Mouse (Mus musculus): ENCODE data around the gene Olfr68. TPM values are rescaled to one million over a fixed set of nuclear protein-coding genes. Genes with fewer than 3 reads are reported as not detected.
"Not testable (repeated sequence)": the region's sequence is repeated elsewhere in the genome, so short reads cannot be mapped to it uniquely, and the experiment has no call there.

Gene Olfr68
- not detected in 2 replicates for polyA plus RNA-seq (2015; fragmentation: Nextera tagmentation; extraction: Ambion mirVana)

GRCm38 (mm10) chr7:103779598-103779997, at the start of gene Olfr68:
Olfr68 (minus strand) TSS chr7:103779698.
- DNase-seq (ENCODE audit: low spot score) (no peak), ATAC-seq (replicated peaks; ENCODE audit: low FRiP score, low read depth) (no peak)
- Histone ChIP-seq H3K27ac (no peak within 1 kb of the TSS), H3K36me3 (ENCODE audit: insufficient read depth, low read length) (no peaks in the 10 kb centered on the region), H3K4me1 (replicated peaks; ENCODE audit: insufficient read depth, low read length) (no peaks in the 10 kb centered on the region), H3K27me3 (ENCODE audit: insufficient read depth, low read length) (no peaks in the 10 kb centered on the region), H3K4me3 (replicated peaks; ENCODE audit: low read depth, low read length) (no peak within 1 kb of the TSS), H3K9ac (ENCODE audit: low read depth, low read length) (no peak within 1 kb of the TSS), H3K4me2 (ENCODE audit: low read length) (no peak within 1 kb of the TSS), H3K9me3 (replicated peaks; ENCODE audit: low read length) (no peaks in the 10 kb centered on the region)
- TF ChIP-seq CTCF (IDR thresholded peaks at IDR 0.05; ENCODE audit: low read depth): no peak
- WGBS: 72% methylated on average over 3 of the region's 3 CpGs

- TF ChIP-seq CTCF (IDR thresholded peaks at IDR 0.05; ENCODE audit: low read depth): no peak
- no peaks in the 10 kb centered on the region for H3K9me3 ChIP-seq (replicated peaks; ENCODE audit: low read length)
- no peaks in the 10 kb centered on the region for H3K36me3 ChIP-seq (ENCODE audit: insufficient read depth, low read length)
- no peak within 1 kb of the TSS for H3K4me3 ChIP-seq (replicated peaks; ENCODE audit: low read depth, low read length)
- no peak within 1 kb of the TSS for H3K9ac ChIP-seq (ENCODE audit: low read depth, low read length)
- whole genome bisulfite sequencing: 94% methylated on average over 4 of the region's 4 CpGs
- DNase-seq (ENCODE audit: low spot score) (no peak), ATAC-seq (replicated peaks; ENCODE audit: low FRiP score, low read depth) (no peak)
- no peak within 1 kb of the TSS for H3K4me2 ChIP-seq (ENCODE audit: low read length)
- no peaks in the 10 kb centered on the region for H3K27me3 ChIP-seq (ENCODE audit: insufficient read depth, low read length)
- H3K4me1 ChIP-seq (replicated peaks; ENCODE audit: insufficient read depth, low read length): no peaks in the 10 kb centered on the region
- no peak within 1 kb of the TSS for H3K27ac ChIP-seq
These were observed 48.3 kb upstream of the Olfr68 start, which contains the start of gene Hbb-bs for GRCm38 (mm10) chr7:103827808-103828207. Hbb-bs (minus strand) TSS chr7:103828096.

GRCm38 (mm10) chr7:103827139-103827538, 47.6 kb upstream of the Olfr68 start:
- WGBS: no CpG with 5 or more reads among the region's 2 CpGs
- not testable (repeated sequence) for H3K36me3 ChIP-seq (ENCODE audit: insufficient read depth, low read length); H3K27ac ChIP-seq; H3K9ac ChIP-seq (ENCODE audit: low read depth, low read length); H3K27me3 ChIP-seq (ENCODE audit: insufficient read depth, low read length); DNase-seq (ENCODE audit: low spot score); H3K4me3 ChIP-seq (replicated peaks; ENCODE audit: low read depth, low read length); H3K4me2 ChIP-seq (ENCODE audit: low read length); H3K9me3 ChIP-seq (replicated peaks; ENCODE audit: low read length); H3K4me1 ChIP-seq (replicated peaks; ENCODE audit: insufficient read depth, low read length); ATAC-seq (replicated peaks; ENCODE audit: low FRiP score, low read depth)

GRCm38 (mm10) chr7:103826255-103826887, 46.9 kb upstream of the Olfr68 start:
- no peak for TF ChIP-seq CTCF (IDR thresholded peaks at IDR 0.05; ENCODE audit: low read depth)
- DNase-seq (ENCODE audit: low spot score) (no peak), ATAC-seq (replicated peaks; ENCODE audit: low FRiP score, low read depth) (no peak)
- Histone ChIP-seq H3K4me1 (replicated peaks; ENCODE audit: insufficient read depth, low read length) (no peaks in the 10 kb centered on the region), H3K9ac (ENCODE audit: low read depth, low read length) (no peak overlapping the region), H3K9me3 (replicated peaks; ENCODE audit: low read length) (no peaks in the 10 kb centered on the region), H3K4me2 (ENCODE audit: low read length) (no peak overlapping the region), H3K36me3 (ENCODE audit: insufficient read depth, low read length) (no peaks in the 10 kb centered on the region), H3K27me3 (ENCODE audit: insufficient read depth, low read length) (no peaks in the 10 kb centered on the region), H3K27ac (no peak overlapping the region), H3K4me3 (replicated peaks; ENCODE audit: low read depth, low read length) (no peak overlapping the region)
- 61% methylated on average over 3 of the region's 3 CpGs for WGBS

GRCm38 (mm10) chr7:103825536-103826254, 46.2 kb upstream of the Olfr68 start:
- H3K9ac ChIP-seq (ENCODE audit: low read depth, low read length): no peak overlapping the region
- TF ChIP-seq CTCF (IDR thresholded peaks at IDR 0.05; ENCODE audit: low read depth): no peak
- ATAC-seq (replicated peaks; ENCODE audit: low FRiP score, low read depth): no peak
- H3K4me3 ChIP-seq (replicated peaks; ENCODE audit: low read depth, low read length): no peak overlapping the region
- H3K9me3 ChIP-seq (replicated peaks; ENCODE audit: low read length): no peaks in the 10 kb centered on the region
- WGBS: 84% methylated on average over 3 of the region's 3 CpGs
- H3K4me2 ChIP-seq (ENCODE audit: low read length): no peak overlapping the region
- DNase-seq (ENCODE audit: low spot score): no peak
- H3K27me3 ChIP-seq (ENCODE audit: insufficient read depth, low read length): no peaks in the 10 kb centered on the region
- H3K4me1 ChIP-seq (replicated peaks; ENCODE audit: insufficient read depth, low read length): no peaks in the 10 kb centered on the region
- no peak overlapping the region for H3K27ac ChIP-seq
- H3K36me3 ChIP-seq (ENCODE audit: insufficient read depth, low read length): no peaks in the 10 kb centered on the region

GRCm38 (mm10) chr7:103824597-103824996, 45.1 kb upstream of the Olfr68 start:
- H3K9ac ChIP-seq (ENCODE audit: low read depth, low read length): no peak overlapping the region
- no peak overlapping the region for H3K4me2 ChIP-seq (ENCODE audit: low read length)
- no peak overlapping the region for H3K4me3 ChIP-seq (replicated peaks; ENCODE audit: low read depth, low read length)
- ATAC-seq (replicated peaks; ENCODE audit: low FRiP score, low read depth) (no peak), DNase-seq (ENCODE audit: low spot score) (no peak)
- no peak for TF ChIP-seq CTCF (IDR thresholded peaks at IDR 0.05; ENCODE audit: low read depth)
- H3K27ac ChIP-seq: no peak overlapping the region
- 83% methylated on average over 2 of the region's 2 CpGs for WGBS
- no peaks in the 10 kb centered on the region for H3K27me3 ChIP-seq (ENCODE audit: insufficient read depth, low read length)
- no peaks in the 10 kb centered on the region for H3K9me3 ChIP-seq (replicated peaks; ENCODE audit: low read length)
- H3K36me3 ChIP-seq (ENCODE audit: insufficient read depth, low read length): no peaks in the 10 kb centered on the region
- no peaks in the 10 kb centered on the region for H3K4me1 ChIP-seq (replicated peaks; ENCODE audit: insufficient read depth, low read length)

- ATAC-seq (replicated peaks; ENCODE audit: low FRiP score, low read depth); H3K27ac ChIP-seq; H3K4me3 ChIP-seq (replicated peaks; ENCODE audit: low read depth, low read length); H3K36me3 ChIP-seq (ENCODE audit: insufficient read depth, low read length); DNase-seq (ENCODE audit: low spot score); H3K9me3 ChIP-seq (replicated peaks; ENCODE audit: low read length); H3K27me3 ChIP-seq (ENCODE audit: insufficient read depth, low read length); H3K9ac ChIP-seq (ENCODE audit: low read depth, low read length); H3K4me1 ChIP-seq (replicated peaks; ENCODE audit: insufficient read depth, low read length); H3K4me2 ChIP-seq (ENCODE audit: low read length): not testable (repeated sequence)
- 57% methylated on average over 1 of the region's 2 CpGs for WGBS
These were observed 35.6 kb upstream of the Olfr68 start for GRCm38 (mm10) chr7:103815085-103815484.

All from kidney, postnatal 0 days (tissue).